Mouse (Mus musculus): Measurements from ENCODE around the gene Olfr1392.

GRCm38 (mm10) chr11:49252048-49252447 lies 33.0 kb upstream of the Olfr1392 start:
- TF ChIP-seq CTCF (IDR thresholded peaks at IDR 0.05; ENCODE audit: insufficient read depth, low read length) (no peak), POLR2A (IDR thresholded peaks at IDR 0.05; ENCODE audit: borderline replicate concordance, extremely low read depth, low read depth, low read length) (no peak)
